Mouse (Mus musculus): ENCODE data around the gene Cyp2t4. TPM values are rescaled to one million over a fixed set of nuclear protein-coding genes. Genes with fewer than 3 reads are reported as not detected.

The Cyp2t4 gene
- polyA plus RNA-seq, 1 experiment from 2014 or later, result not detected

MicroRNAs within 50 kb of the gene (microRNA counts, 519-probe panel; counts per million panel counts)
- microRNA mmu-miR-1191, result not detected

Small RNA genes lying within 50 kb of the gene (microRNA-seq; reads per million reads assigned to microRNA genes)
- gene Mir1191, result 3.2 reads per million, percentile 11 among the genes with 10 or more reads in this experiment
- gene Mir3101, result not detected

Other genes starting within 250 kb of the Cyp2t4 start
- gene Cyp2a22, start 214.3 kb upstream of the Cyp2t4 start, polyA plus RNA-seq (2015; fragmentation: Nextera tagmentation; extraction: Ambion mirVana), result 0.04 TPM in 1 of 2 replicates, not detected in the other
- not detected in 2 replicates for gene Cyp2a12, start 124.6 kb upstream of the Cyp2t4 start, polyA plus RNA-seq (2015; fragmentation: Nextera tagmentation; extraction: Ambion mirVana)
- 4.0 and 20.7 TPM in 2 replicates for gene Cyp2f2, start 33.8 kb upstream of the Cyp2t4 start, polyA plus RNA-seq (2015; fragmentation: Nextera tagmentation; extraction: Ambion mirVana)
- 45.7 and 65.8 TPM in 2 replicates for gene Egln2, start 13.1 kb downstream of the Cyp2t4 start, polyA plus RNA-seq (2015; fragmentation: Nextera tagmentation; extraction: Ambion mirVana)
- 43.0 and 52.6 TPM in 2 replicates for gene Rab4b, start 25.2 kb downstream of the Cyp2t4 start, polyA plus RNA-seq (2015; fragmentation: Nextera tagmentation; extraction: Ambion mirVana)
- not detected in 2 replicates for gene Gm21983, start 27.4 kb downstream of the Cyp2t4 start, polyA plus RNA-seq (2015; fragmentation: Nextera tagmentation; extraction: Ambion mirVana)
- gene Mia, start 27.4 kb downstream of the Cyp2t4 start, polyA plus RNA-seq (2015; fragmentation: Nextera tagmentation; extraction: Ambion mirVana), result 4.9 and 12.8 TPM in 2 replicates
- 2.6 and 3.1 TPM in 2 replicates for gene BC024978, start 42.1 kb downstream of the Cyp2t4 start, polyA plus RNA-seq (2015; fragmentation: Nextera tagmentation; extraction: Ambion mirVana)
- gene Snrpa, start 42.6 kb downstream of the Cyp2t4 start, polyA plus RNA-seq (2015; fragmentation: Nextera tagmentation; extraction: Ambion mirVana), result 111 and 166 TPM in 2 replicates
- gene Itpkc, start 74.9 kb downstream of the Cyp2t4 start, polyA plus RNA-seq (2015; fragmentation: Nextera tagmentation; extraction: Ambion mirVana), result 2.4 and 2.8 TPM in 2 replicates
- gene Coq8b, start 79.3 kb downstream of the Cyp2t4 start, polyA plus RNA-seq (2015; fragmentation: Nextera tagmentation; extraction: Ambion mirVana), result 13.9 and 14.7 TPM in 2 replicates
- 9.2 and 13.8 TPM in 2 replicates for gene Numbl, start 104.7 kb downstream of the Cyp2t4 start, polyA plus RNA-seq (2015; fragmentation: Nextera tagmentation; extraction: Ambion mirVana)
- gene Ltbp4, start 184.0 kb downstream of the Cyp2t4 start, polyA plus RNA-seq (2015; fragmentation: Nextera tagmentation; extraction: Ambion mirVana), result 61.7 and 99.9 TPM in 2 replicates
- 19.8 and 29.4 TPM in 2 replicates for gene Shkbp1, start 202.3 kb downstream of the Cyp2t4 start, polyA plus RNA-seq (2015; fragmentation: Nextera tagmentation; extraction: Ambion mirVana)
- 0.34 TPM in 1 of 2 replicates, not detected in the other for gene Gm20479, start 203.7 kb downstream of the Cyp2t4 start, polyA plus RNA-seq (2015; fragmentation: Nextera tagmentation; extraction: Ambion mirVana)